Mouse (Mus musculus): ENCODE data around the gene Gm11273.
"Not testable (repeated sequence)": the region's sequence is repeated elsewhere in the genome, so short reads cannot be mapped to it uniquely, and the experiment has no call there.

GRCm38 (mm10) chr13:21501182-21501581 lies at the start of gene Gm11273:
- not testable (repeated sequence) for TF ChIP-seq CTCF, EP300 (IDR thresholded peaks at IDR 0.05; ENCODE audit: low read depth)

Measured in liver, postnatal 0 days (tissue).